Mouse (Mus musculus): Measurements from ENCODE around the gene Poll. TPM values are rescaled to one million over a fixed set of nuclear protein-coding genes. Genes with fewer than 3 reads are reported as not detected.

The Poll gene
- total RNA-seq (2023) = 1 to 10 TPM; 7.0 to 7.3 TPM

GRCm38 (mm10) chr19:45560153-45560890 lies at the start of gene Poll, which contains the start of gene Gm17018:
TSS of gene Poll (minus strand) at chr19:45560531.
TSS of gene Gm17018 (plus strand) at chr19:45560615.

Other genes starting within 250 kb of the Poll start
- gene Btrc, start 196.8 kb downstream of the Poll start, total RNA-seq (2023) = 10 to 100 TPM; 11.8 to 15.5 TPM
- 10 to 100 TPM in 1 of 2 experiments, 1 to 10 TPM in 1; 9.3 to 10.2 TPM for gene Gm17018, start 84 bp upstream of the Poll start, total RNA-seq (2023)
- 10 to 100 TPM; 36.0 to 46.2 TPM for gene Fbxw4, start 99.8 kb upstream of the Poll start, total RNA-seq (2023)
- not detected for gene Fgf8, start 182.4 kb upstream of the Poll start, total RNA-seq (2023)
- gene Npm3, start 189.1 kb upstream of the Poll start, total RNA-seq (2023) = 10 to 100 TPM; 19.1 to 22.7 TPM
- 100 to 1,000 TPM; 187 to 198 TPM for gene Mgea5, start 223.3 kb upstream of the Poll start, total RNA-seq (2023)

Measured in neutrophil, adult 59 days (primary cell).